Mouse (Mus musculus) MEL (cell line): Measurements from ENCODE around the gene Scnn1a.

ENCODE experiments used
- BHLHE40 ChIP-seq: IDR thresholded peaks from 2 replicates; pipeline ENCODE4 v1.6.1; 2012; ENCODE audit warnings: low read depth, mild to moderate bottlenecking, inconsistent platforms, low read length, improper control_type of control experiment, borderline replicate concordance
- CTCF ChIP-seq, 3 experiments: IDR thresholded peaks in 2 of 3; conservative IDR thresholded peaks in 1 of 3; 2 replicates each; pipeline ENCODE4 v1.5.1; 2011 to 2012; ENCODE audit warnings: low read length in 3 of 3, low read depth in 2 of 3, mild to moderate bottlenecking in 2 of 3, improper control_type of control experiment in 1 of 3, inconsistent platforms in 1 of 3, mixed read lengths in 1 of 3, moderate library complexity in 1 of 3; ENCODE audit not compliant: control insufficient read depth in 1 of 3, insufficient read depth in 1 of 3, poor library complexity in 1 of 3, severe bottlenecking in 1 of 3
- EP300 ChIP-seq, 2 experiments: IDR thresholded peaks; 2 replicates each; pipeline ENCODE4 v1.6.1; 2011; ENCODE audit warnings: improper control_type of control experiment in 2 of 2, low read length in 2 of 2, low read depth in 1 of 2, mild to moderate bottlenecking in 1 of 2
- GATA1 ChIP-seq: IDR thresholded peaks from 2 replicates; pipeline ENCODE4 v1.6.1; 2011; ENCODE audit warnings: low read depth, low read length, improper control_type of control experiment
- MAZ ChIP-seq: IDR thresholded peaks from 2 replicates; pipeline ENCODE4 v1.6.1; 2012; ENCODE audit warnings: low read depth, mild to moderate bottlenecking, inconsistent platforms, low read length, improper control_type of control experiment
- MEF2A ChIP-seq: IDR thresholded peaks from 2 replicates; pipeline ENCODE4 v1.6.1; 2014; ENCODE audit warnings: low read depth, mild to moderate bottlenecking, inconsistent platforms, low read length, improper control_type of control experiment; ENCODE audit not compliant: poor library complexity, insufficient replicate concordance, severe bottlenecking; ENCODE audit errors: extremely low read depth
- MYC ChIP-seq: IDR thresholded peaks from 2 replicates; pipeline ENCODE4 v1.6.1; 2011; ENCODE audit warnings: low read depth, mild to moderate bottlenecking, low read length, improper control_type of control experiment, moderate library complexity
- POLR2A ChIP-seq, 2 experiments: IDR thresholded peaks; 2 replicates each; pipeline ENCODE4 v1.6.1; 2011 to 2012; ENCODE audit warnings: low read length in 2 of 2, mild to moderate bottlenecking in 2 of 2, control low read depth in 1 of 2, improper control_type of control experiment in 1 of 2, low read depth in 1 of 2, moderate library complexity in 1 of 2; ENCODE audit not compliant: control insufficient read depth in 1 of 2, insufficient read depth in 1 of 2, poor library complexity in 1 of 2
- POLR2AphosphoS2 ChIP-seq: IDR thresholded peaks from 2 replicates; pipeline ENCODE4 v1.6.1; 2011; ENCODE audit warnings: low read length, improper control_type of control experiment

DNA sequence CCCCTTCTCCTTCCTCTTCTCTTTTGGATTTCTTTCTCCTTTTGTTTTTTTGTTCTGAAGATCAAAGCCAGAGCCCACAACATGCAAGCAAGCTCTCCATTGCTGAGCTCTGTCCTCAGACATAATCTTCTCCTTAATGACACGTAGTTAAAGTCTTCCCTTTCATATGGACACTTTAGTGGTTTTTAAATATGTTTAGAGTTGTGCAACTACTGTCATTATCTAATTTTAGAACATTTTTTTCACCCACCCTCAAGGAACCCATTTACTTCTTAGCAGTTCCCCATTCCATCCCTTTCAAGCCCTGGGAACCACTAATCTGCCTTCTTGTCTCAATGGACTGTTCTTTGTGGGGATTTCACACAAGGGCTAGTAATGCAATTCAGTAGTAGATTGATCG lies 13.9 kb downstream of the Scnn1a start:
- TF ChIP-seq CTCF (IDR thresholded peaks at IDR 0.05 in 2 of 3, conservative IDR thresholded peaks at IDR 0.05 in 1 of 3; ENCODE audit: control insufficient read depth in 1 of 3, insufficient read depth in 1 of 3, low read depth in 2 of 3, low read length in 3 of 3, poor library complexity in 1 of 3, severe bottlenecking in 1 of 3) (no peak), MEF2A (no peak), EP300 (IDR thresholded peaks at IDR 0.05; ENCODE audit: low read depth in 1 of 2, low read length in 2 of 2) (no peak), POLR2A (IDR thresholded peaks at IDR 0.05; ENCODE audit: control insufficient read depth in 1 of 2, insufficient read depth in 1 of 2, low read depth in 1 of 2, low read length in 2 of 2, poor library complexity in 1 of 2) (no peak), GATA1 (no peak), POLR2AphosphoS2 (no peak), MYC (no peak), BHLHE40 (no peak), MAZ (no peak)
